Mouse (Mus musculus): ENCODE results near the gene Cfap20. TPM values are rescaled to one million over a fixed set of nuclear protein-coding genes. Genes with fewer than 3 reads are reported as not detected.

The Cfap20 gene
- polyA plus RNA-seq, 1 experiment from 2014 or later: 128 TPM

GRCm38 (mm10) chr8:95409518-95409917 is 25.2 kb downstream of the Cfap20 start:
- 84% methylated on average over 5 of the region's 5 CpGs for WGBS
- H3K4me2 ChIP-seq: no peak overlapping the region
- ATAC-seq (ENCODE audit: insufficient number of reproducible peaks, low FRiP score, low TSS enrichment, low read depth): no peak
- H3K9me3 ChIP-seq: no peaks in the 10 kb centered on the region
- no peaks in the 10 kb centered on the region; the same call in 1 of the 2 replicates for H3K4me1 ChIP-seq
- H3K9ac ChIP-seq: no peak overlapping the region
- H3K27me3 ChIP-seq: no peaks in the 10 kb centered on the region
- H3K36me3 ChIP-seq: no peaks in the 10 kb centered on the region
- H3K4me3 ChIP-seq: no peak overlapping the region
- no peak overlapping the region for H3K27ac ChIP-seq

GRCm38 (mm10) chr8:95401091-95401490 is 33.6 kb downstream of the Cfap20 start:
- Histone ChIP-seq H3K4me3 (no peak overlapping the region), H3K9ac (no peak overlapping the region), H3K36me3 (no peaks in the 10 kb centered on the region), H3K27me3 (no peaks in the 10 kb centered on the region), H3K9me3 (no peaks in the 10 kb centered on the region), H3K27ac (no peak overlapping the region), H3K4me1 (peaks cover 13% of the 10 kb centered on the region; the same call in 1 of the 2 replicates), H3K4me2 (no peak overlapping the region)
- ATAC-seq (ENCODE audit: insufficient number of reproducible peaks, low FRiP score, low TSS enrichment, low read depth): peak; percentile 56; the same call in 1 of the 2 replicates
- 80% methylated on average over 7 of the region's 7 CpGs for WGBS

GRCm38 (mm10) chr8:95399131-95399530 is 35.5 kb downstream of the Cfap20 start:
- Histone ChIP-seq H3K36me3 (no peaks in the 10 kb centered on the region), H3K9ac (no peak overlapping the region), H3K27me3 (no peaks in the 10 kb centered on the region), H3K27ac (no peak overlapping the region), H3K4me1 (peaks cover 22% of the 10 kb centered on the region), H3K4me3 (no peak overlapping the region), H3K9me3 (no peaks in the 10 kb centered on the region), H3K4me2 (no peak overlapping the region)
- 72% methylated on average over 9 of the region's 9 CpGs for WGBS
- ATAC-seq (ENCODE audit: insufficient number of reproducible peaks, low FRiP score, low TSS enrichment, low read depth): no peak

- WGBS: 56% methylated on average over 5 of the region's 5 CpGs
Measured at GRCm38 (mm10) chr8:95397201-95397600, 37.5 kb downstream of the Cfap20 start.

GRCm38 (mm10) chr8:95396752-95397151 is 37.9 kb downstream of the Cfap20 start:
- Histone ChIP-seq H3K4me1 (peaks cover 22% of the 10 kb centered on the region), H3K27me3 (no peaks in the 10 kb centered on the region), H3K36me3 (no peaks in the 10 kb centered on the region), H3K27ac (no peak overlapping the region; the same call in 1 of the 2 replicates), H3K4me2 (no peak overlapping the region), H3K9me3 (no peaks in the 10 kb centered on the region), H3K9ac (no peak overlapping the region), H3K4me3 (no peak overlapping the region)
- no peak for ATAC-seq (ENCODE audit: insufficient number of reproducible peaks, low FRiP score, low TSS enrichment, low read depth)
- 52% methylated on average over 11 of the region's 11 CpGs for WGBS

More at GRCm38 (mm10) chr8:95397201-95397600, 37.5 kb downstream of the Cfap20 start:
- no peak overlapping the region for H3K4me2 ChIP-seq
- H3K27me3 ChIP-seq: no peaks in the 10 kb centered on the region
- H3K4me1 ChIP-seq: peaks cover 22% of the 10 kb centered on the region
- H3K9ac ChIP-seq: no peak overlapping the region
- ATAC-seq (ENCODE audit: insufficient number of reproducible peaks, low FRiP score, low TSS enrichment, low read depth): no peak
- no peak overlapping the region; the same call in 1 of the 2 replicates for H3K27ac ChIP-seq
- no peaks in the 10 kb centered on the region for H3K36me3 ChIP-seq
- no peaks in the 10 kb centered on the region for H3K9me3 ChIP-seq
- H3K4me3 ChIP-seq: no peak overlapping the region

- no peak overlapping the region for H3K9ac ChIP-seq
- WGBS: 36% methylated on average over 8 of the region's 8 CpGs
- no peak overlapping the region for H3K27ac ChIP-seq
- H3K9me3 ChIP-seq: no peaks in the 10 kb centered on the region
- ATAC-seq (ENCODE audit: insufficient number of reproducible peaks, low FRiP score, low TSS enrichment, low read depth): 0 out of 2 replicates have a peak, but pooled peaks have one; percentile 15
- no peak overlapping the region for H3K4me3 ChIP-seq
- no peaks in the 10 kb centered on the region for H3K36me3 ChIP-seq
- no peak overlapping the region for H3K4me2 ChIP-seq
- peaks cover 22% of the 10 kb centered on the region for H3K4me1 ChIP-seq
- no peaks in the 10 kb centered on the region for H3K27me3 ChIP-seq
Measured at GRCm38 (mm10) chr8:95395186-95395918, 39.3 kb downstream of the Cfap20 start.

GRCm38 (mm10) chr8:95392604-95393003 is 42.1 kb downstream of the Cfap20 start:
- H3K9ac ChIP-seq: no peak overlapping the region
- H3K36me3 ChIP-seq: no peaks in the 10 kb centered on the region
- no peak overlapping the region for H3K4me2 ChIP-seq
- peak overlapping the region; percentile 44; the same call in 1 of the 2 replicates for H3K27ac ChIP-seq
- H3K9me3 ChIP-seq: no peaks in the 10 kb centered on the region
- ATAC-seq (ENCODE audit: insufficient number of reproducible peaks, low FRiP score, low TSS enrichment, low read depth): no peak
- no peaks in the 10 kb centered on the region for H3K27me3 ChIP-seq
- peaks cover 18% of the 10 kb centered on the region for H3K4me1 ChIP-seq
- H3K4me3 ChIP-seq: no peak overlapping the region
- 67% methylated on average over 5 of the region's 5 CpGs for WGBS

GRCm38 (mm10) chr8:95391101-95391500 is 43.6 kb downstream of the Cfap20 start:
- no peak overlapping the region for H3K27ac ChIP-seq
- no peak for ATAC-seq (ENCODE audit: insufficient number of reproducible peaks, low FRiP score, low TSS enrichment, low read depth)
- 77% methylated on average over 7 of the region's 7 CpGs for WGBS
- H3K4me3 ChIP-seq: no peak overlapping the region
- H3K36me3 ChIP-seq: no peaks in the 10 kb centered on the region
- H3K4me1 ChIP-seq: peaks cover 9% of the 10 kb centered on the region
- no peak overlapping the region for H3K9ac ChIP-seq
- no peaks in the 10 kb centered on the region for H3K27me3 ChIP-seq
- H3K4me2 ChIP-seq: no peak overlapping the region
- H3K9me3 ChIP-seq: no peaks in the 10 kb centered on the region

- Histone ChIP-seq H3K27me3 (no peaks in the 10 kb centered on the region), H3K4me1 (peaks cover 2% of the 10 kb centered on the region), H3K9me3 (no peaks in the 10 kb centered on the region), H3K9ac (no peak overlapping the region), H3K4me3 (no peak overlapping the region), H3K36me3 (no peaks in the 10 kb centered on the region), H3K27ac (no peak overlapping the region), H3K4me2 (no peak overlapping the region)
- WGBS: 66% methylated on average over 4 of the region's 4 CpGs
- ATAC-seq (ENCODE audit: insufficient number of reproducible peaks, low FRiP score, low TSS enrichment, low read depth): no peak
Measured at GRCm38 (mm10) chr8:95390312-95390711, 44.4 kb downstream of the Cfap20 start.

- Histone ChIP-seq H3K9me3 (no peaks in the 10 kb centered on the region), H3K4me2 (no peak overlapping the region), H3K27me3 (no peaks in the 10 kb centered on the region), H3K27ac (no peak overlapping the region), H3K4me1 (no peaks in the 10 kb centered on the region), H3K4me3 (no peak overlapping the region), H3K36me3 (no peaks in the 10 kb centered on the region), H3K9ac (no peak overlapping the region)
- ATAC-seq (ENCODE audit: insufficient number of reproducible peaks, low FRiP score, low TSS enrichment, low read depth): no peak
- WGBS: 79% methylated on average over 7 of the region's 7 CpGs
Measured at GRCm38 (mm10) chr8:95387936-95388335, 46.7 kb downstream of the Cfap20 start.

- no peaks in the 10 kb centered on the region for H3K4me1 ChIP-seq
- H3K9me3 ChIP-seq: no peaks in the 10 kb centered on the region
- H3K27me3 ChIP-seq: no peaks in the 10 kb centered on the region
- no peak overlapping the region for H3K4me3 ChIP-seq
- H3K27ac ChIP-seq: no peak overlapping the region
- 89% methylated on average over 10 of the region's 10 CpGs for WGBS
- no peak for ATAC-seq (ENCODE audit: insufficient number of reproducible peaks, low FRiP score, low TSS enrichment, low read depth)
- no peak overlapping the region for H3K4me2 ChIP-seq
- no peak overlapping the region for H3K9ac ChIP-seq
- H3K36me3 ChIP-seq: no peaks in the 10 kb centered on the region
Measured at GRCm38 (mm10) chr8:95387221-95387620, 47.4 kb downstream of the Cfap20 start.

- Histone ChIP-seq H3K27me3 (no peaks in the 10 kb centered on the region), H3K4me1 (no peaks in the 10 kb centered on the region), H3K9me3 (no peaks in the 10 kb centered on the region), H3K9ac (no peak overlapping the region), H3K36me3 (no peaks in the 10 kb centered on the region), H3K4me3 (no peak overlapping the region), H3K27ac (no peak overlapping the region), H3K4me2 (no peak overlapping the region)
- 67% methylated on average over 5 of the region's 5 CpGs for WGBS
- ATAC-seq (ENCODE audit: insufficient number of reproducible peaks, low FRiP score, low TSS enrichment, low read depth): no peak
Measured at GRCm38 (mm10) chr8:95386037-95386436, 48.6 kb downstream of the Cfap20 start.

Data from limb, embryonic 15.5 days (tissue).